Comparison of ENCODE assay signal across 9 mouse cellular contexts in the genomic region with DNA sequence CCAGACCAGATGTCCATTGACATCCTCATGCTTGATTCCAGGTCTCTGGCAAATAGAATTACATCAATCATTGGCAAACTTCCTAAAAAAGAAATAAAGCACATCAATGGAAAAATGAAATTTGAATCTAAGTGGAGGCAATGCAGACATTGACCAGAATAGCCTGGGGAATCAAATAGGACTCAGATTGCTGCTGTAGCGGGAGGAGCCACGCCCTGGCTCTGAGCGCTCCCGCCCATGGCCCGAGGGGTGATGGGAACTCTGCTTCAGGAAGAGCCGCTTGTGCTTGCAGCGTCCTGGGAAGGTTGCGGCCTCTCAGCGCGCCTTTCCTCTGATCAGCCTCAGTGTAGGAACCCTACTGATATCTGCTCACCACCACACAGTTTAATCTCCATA. TPM values are rescaled to one million over a fixed set of nuclear protein-coding genes. Genes with fewer than 3 reads are reported as not detected.
DNase-seq lines count a peak whose midpoint lies in the region; ATAC-seq and TF ChIP-seq lines count a peak whose summit lies in the region.
"Had no signal": no experiment of that assay in that cellular context is flagged by ENCODE, and none has a peak within 500 bp of the region (broad histone marks: within the 10 kb centered on the region; RNA-seq: fewer than 3 reads in every experiment).

No protein-coding gene starts in this region.

- 16% methylated on average over 10 of the region's 10 CpGs for WGBS in embryonic facial prominence, embryonic 15.5 days
- 41% methylated on average over 10 of the region's 10 CpGs for WGBS in midbrain, embryonic 13.5 days

- peak; percentile 74; the same call in 1 of the 2 replicates for ATAC-seq in embryonic facial prominence, embryonic 15.5 days (ENCODE audit: insufficient number of reproducible peaks, low FRiP score, low TSS enrichment, low read depth)
- ATAC-seq in midbrain, embryonic 13.5 days = 0 out of 2 replicates have a peak, but pooled peaks have one; percentile 35
- no peak for ATAC-seq in frontal cortex, adult (ENCODE audit: low TSS enrichment)

- H3K9ac ChIP-seq in ES-Bruce4 (ENCODE audit: low read depth, poor library complexity, severe bottlenecking) = no peak overlapping the region
- H3K9ac ChIP-seq in embryonic facial prominence, embryonic 15.5 days = no peak overlapping the region
- H3K9ac ChIP-seq in midbrain, embryonic 13.5 days (replicated peaks) = no peak overlapping the region

- peak; percentile 72 for TF ChIP-seq EP300 in ES-Bruce4 (IDR thresholded peaks at IDR 0.05; ENCODE audit: insufficient read depth, low read depth, low read length)

- H3K27ac ChIP-seq in ES-Bruce4 (ENCODE audit: insufficient read depth, low read length) = no peak overlapping the region
- peak overlapping the region; percentile 44; the same call in 1 of the 2 replicates for H3K27ac ChIP-seq in embryonic facial prominence, embryonic 15.5 days (replicated peaks)
- no peak overlapping the region for H3K27ac ChIP-seq in midbrain, embryonic 13.5 days

- H3K4me1 ChIP-seq in ES-Bruce4 (ENCODE audit: control insufficient read depth, insufficient read depth, low read length) = no peaks in the 10 kb centered on the region
- H3K4me1 ChIP-seq in embryonic facial prominence, embryonic 15.5 days = peaks cover 14% of the 10 kb centered on the region
- peaks cover 15% of the 10 kb centered on the region for H3K4me1 ChIP-seq in midbrain, embryonic 13.5 days (replicated peaks)

- no peak overlapping the region for H3K4me3 ChIP-seq in ES-Bruce4 (ENCODE audit: low read depth, low read length)
- peak overlapping the region; percentile 11; the same call in 1 of the 2 replicates for H3K4me3 ChIP-seq in embryonic facial prominence, embryonic 15.5 days (replicated peaks)
- no peak overlapping the region for H3K4me3 ChIP-seq in midbrain, embryonic 13.5 days (replicated peaks)

- TF ChIP-seq CTCF in ES-Bruce4 (IDR thresholded peaks at IDR 0.05; ENCODE audit: low read depth, low read length) = no peak

- no peaks in the 10 kb centered on the region for H3K36me3 ChIP-seq in ES-Bruce4 (ENCODE audit: control insufficient read depth, insufficient read depth, low read length, poor library complexity, severe bottlenecking)
- no peaks in the 10 kb centered on the region for H3K36me3 ChIP-seq in embryonic facial prominence, embryonic 15.5 days
- no peaks in the 10 kb centered on the region for H3K36me3 ChIP-seq in midbrain, embryonic 13.5 days
- H3K36me3 ChIP-seq: G1E had no signal

- TF ChIP-seq POLR2A in ES-Bruce4 (IDR thresholded peaks at IDR 0.05; ENCODE audit: insufficient read depth, low read length) = no peak

- peak; percentile 56 to 61 for DNase-seq in heart, postnatal 14 days
- DNase-seq in kidney, postnatal 4 days = peak; percentile 49 to 66
- no peak for DNase-seq in left cerebral cortex, postnatal 25 days (ENCODE audit: low spot score in 2 of 2)
- no peak for DNase-seq in cerebellum, adult 9-11 months

- no peaks in the 10 kb centered on the region for H3K9me3 ChIP-seq in ES-Bruce4 (replicated peaks; ENCODE audit: control insufficient read depth, insufficient read depth, low read length, poor library complexity, severe bottlenecking)
- H3K9me3 ChIP-seq in embryonic facial prominence, embryonic 15.5 days (replicated peaks) = no peaks in the 10 kb centered on the region
- no peaks in the 10 kb centered on the region for H3K9me3 ChIP-seq in midbrain, embryonic 13.5 days
- H3K9me3 ChIP-seq: G1E had no signal

- H3K4me2 ChIP-seq in embryonic facial prominence, embryonic 15.5 days (replicated peaks) = peak overlapping the region; percentile 48
- peak overlapping the region; percentile 27 for H3K4me2 ChIP-seq in midbrain, embryonic 13.5 days (replicated peaks)

- no peaks in the 10 kb centered on the region for H3K27me3 ChIP-seq in ES-Bruce4 (ENCODE audit: control insufficient read depth, insufficient read depth, low read length, poor library complexity, severe bottlenecking)
- H3K27me3 ChIP-seq in embryonic facial prominence, embryonic 15.5 days = no peaks in the 10 kb centered on the region
- H3K27me3 ChIP-seq in midbrain, embryonic 13.5 days = no peaks in the 10 kb centered on the region

- intact Hi-C loops in heart, postnatal 14 days (cut with DNase I) = no loop called here
- intact Hi-C loops in left cerebral cortex, postnatal 25 days (cut with DNase I) = no loop called here

RNA-seq across cellular contexts. Expression of gene Rtp1, which starts 12.7 kb away (rescaled TPM):
- polyA plus RNA-seq in ES-Bruce4 (2011; ENCODE audit: insufficient read depth, insufficient read length, low read depth, missing spikeins) = not detected in 2 replicates
- polyA plus RNA-seq in embryonic facial prominence, embryonic 15.5 days (2015; fragmentation: Nextera tagmentation; extraction: Ambion mirVana) = 5.2 and 7.5 TPM in 2 replicates
- total RNA-seq in heart, postnatal 14 days (2021) = not detected
- 0.08 and 0.14 TPM in 2 replicates for polyA plus RNA-seq in midbrain, embryonic 13.5 days (2015; fragmentation: Nextera tagmentation; extraction: Ambion mirVana)
- under 1 TPM; 0.23 to 0.25 TPM for total RNA-seq in left cerebral cortex, postnatal 25 days (2021)
- polyA plus RNA-seq: G1E had no signal

Comparison
In these comparisons a context has a peak if more than half of its experiments do, and no peak if none do; other contexts are left out.
1. DNase-seq: peak in heart, postnatal 14 days (2 of 2) and kidney, postnatal 4 days (2 of 2); none in left cerebral cortex, postnatal 25 days (0 of 2) and cerebellum, adult 9-11 months (single experiment).